Mouse (Mus musculus) adrenal gland, adult (tissue): ENCODE measurements at regions not wholly inside any gene's neighbourhood (a gene's known extent, or its start where the extent isn't known, plus 50 kb on each side); places are given as distances from the start of the nearest gene placed in this dataset.
A peak's percentile ranks its signal among the peaks of the same experiment; 100 is the strongest.

Experiments
- DNase-seq, 2 experiments: peaks; one replicate each; pipeline ENCODE4 v3.0.0; 2022 to 2023; ENCODE audit warnings: low spot score in 1 of 2; ENCODE audit not compliant: inconsistent age in 2 of 2

- DNase-seq, result peak in 1 of 2 experiments; percentile 27
These were observed 65.3 kb downstream of the Med10 start for GRCm38 (mm10) chr13:69867296-69868065.

- DNase-seq, result peak in 1 of 2 experiments; percentile 37
These were observed 94.3 kb downstream of the Med10 start for GRCm38 (mm10) chr13:69896536-69896935.

- no peak for DNase-seq
These were observed 98.9 kb downstream of the Med10 start for GRCm38 (mm10) chr13:69901139-69901538.

- no peak for DNase-seq
These were observed 104.8 kb downstream of the Med10 start for GRCm38 (mm10) chr13:69906802-69907537.

- no peak for DNase-seq
These were observed 113.6 kb downstream of the Med10 start for GRCm38 (mm10) chr13:69915796-69916195.

- no peak for DNase-seq
These were observed 130.7 kb downstream of the Med10 start for GRCm38 (mm10) chr13:69932695-69933550.

- peak in 1 of 2 experiments; percentile 5 for DNase-seq
These were observed 131.3 kb downstream of the Med10 start for GRCm38 (mm10) chr13:69933551-69933845.

GRCm38 (mm10) chr13:69939791-69940190, 137.6 kb downstream of the Med10 start:
- DNase-seq, result no peak

- no peak for DNase-seq
These were observed 142.5 kb downstream of the Med10 start for GRCm38 (mm10) chr13:69944651-69945050.

GRCm38 (mm10) chr13:69946615-69947014, 144.4 kb downstream of the Med10 start:
- DNase-seq, result no peak

GRCm38 (mm10) chr13:69952061-69952460, 149.9 kb downstream of the Med10 start:
- no peak for DNase-seq

- no peak for DNase-seq
These were observed 152.0 kb downstream of the Med10 start for GRCm38 (mm10) chr13:69954171-69954570.

- DNase-seq, result no peak
These were observed 153.3 kb downstream of the Med10 start for GRCm38 (mm10) chr13:69955503-69955902.

- no peak for DNase-seq
These were observed 161.7 kb downstream of the Med10 start for GRCm38 (mm10) chr13:69963944-69964343.

- no peak for DNase-seq
These were observed 169.3 kb downstream of the Med10 start for GRCm38 (mm10) chr13:69971281-69972057.

- no peak for DNase-seq
These were observed 172.6 kb downstream of the Med10 start for GRCm38 (mm10) chr13:69974835-69975234.

- no peak for DNase-seq
These were observed 182.0 kb downstream of the Med10 start for GRCm38 (mm10) chr13:69984159-69984558.

- peak; percentile 20 to 46 for DNase-seq
These were observed 185.0 kb downstream of the Med10 start for GRCm38 (mm10) chr13:69987181-69987580.

GRCm38 (mm10) chr13:69988319-69988718, 186.1 kb downstream of the Med10 start:
- peak in 1 of 2 experiments; percentile 28 for DNase-seq

GRCm38 (mm10) chr13:69991253-69991891, 189.2 kb downstream of the Med10 start:
- DNase-seq, result peak; percentile 45 to 88
